Mouse (Mus musculus) kidney, postnatal 0 days (tissue): ENCODE measurements around the gene Pdzrn3. TPM values are rescaled to one million over a fixed set of nuclear protein-coding genes. Genes with fewer than 3 reads are reported as not detected.

Experiments
- ATAC-seq: fragments of 200-750 bp; cut with Nextera tagmentation; replicated peaks from 2 replicates; pipeline ENCODE4 v1.8.0; 2017; ENCODE audit warnings: low read depth, moderate number of reproducible peaks, moderate TSS enrichment, moderate library complexity; ENCODE audit not compliant: low FRiP score
- DNase-seq: peaks from one replicate; pipeline ENCODE4 v3.0.0-alpha.2; 2016; ENCODE audit warnings: low spot score
- H3K27ac ChIP-seq: fragments of 300-500 bp; sonication (generic); 2 replicates; pipeline ENCODE4 v1.5.1; 2014; ENCODE audit warnings: mild to moderate bottlenecking
- H3K27me3 ChIP-seq: fragments of 300-500 bp; sonication (generic); 2 replicates; pipeline ENCODE4 v1.6.1; 2014; ENCODE audit warnings: low read length, mixed read lengths; ENCODE audit not compliant: insufficient read depth
- H3K36me3 ChIP-seq: fragments of 300-500 bp; sonication (generic); 2 replicates; pipeline ENCODE4 v1.6.1; 2014; ENCODE audit warnings: low read length, mixed read lengths; ENCODE audit not compliant: insufficient read depth
- H3K4me1 ChIP-seq: fragments of 300-500 bp; sonication (generic); replicated peaks from 2 replicates; pipeline ENCODE4 v1.6.1; 2014; ENCODE audit warnings: antibody characterized with exemption, low read length, mixed read lengths; ENCODE audit not compliant: insufficient read depth
- H3K4me2 ChIP-seq: fragments of 300-500 bp; sonication (generic); 2 replicates; pipeline ENCODE4 v1.6.1; 2014; ENCODE audit warnings: mild to moderate bottlenecking, low read length, moderate library complexity, mixed read lengths
- H3K4me3 ChIP-seq: fragments of 300-500 bp; sonication (generic); replicated peaks from 2 replicates; pipeline ENCODE4 v1.5.1; 2014; ENCODE audit warnings: low read depth, low read length
- H3K9ac ChIP-seq: fragments of 300-500 bp; sonication (generic); 2 replicates; pipeline ENCODE4 v1.6.1; 2014; ENCODE audit warnings: low read depth, low read length
- H3K9me3 ChIP-seq: fragments of 300-500 bp; sonication (generic); replicated peaks from 2 replicates; pipeline ENCODE4 v1.6.1; 2016; ENCODE audit warnings: low read length, inconsistent platforms, mixed read lengths
- CTCF ChIP-seq: IDR thresholded peaks from 2 replicates; pipeline ENCODE4 v1.5.1; 2016; ENCODE audit warnings: antibody characterized with exemption, low read depth, mild to moderate bottlenecking, moderate library complexity
- WGBS: fragments of 180-500 bp; shearing (Covaris S2); extraction: QIAGEN DNeasy Blood & Tissue Kit; methylation state at CpG from one replicate; pipeline ENCODE4 v1.1.7; 2014; 5-methylcytosine and 5-hydroxymethylcytosine counted together
- polyA plus RNA-seq: library from polyadenylated mRNA; unstranded; fragments of >200 nt; fragmentation: Nextera tagmentation; extraction: Ambion mirVana; gene quantifications from 2 replicates; pipeline ENCODE4 v1.2.1, GENCODE M21; 2015

Pdzrn3 gene
- polyA plus RNA-seq, 1 experiment from 2014 or later: 7.0 TPM

GRCm38 (mm10) chr6:101275806-101276205 lies 101.9 kb downstream of the Pdzrn3 start:
- H3K27ac ChIP-seq: no peak overlapping the region
- no peak for DNase-seq
- H3K4me1 ChIP-seq: 0 out of 2 replicates have a peak, but pooled peaks cover 5% of the 10 kb centered on the region

DNA sequence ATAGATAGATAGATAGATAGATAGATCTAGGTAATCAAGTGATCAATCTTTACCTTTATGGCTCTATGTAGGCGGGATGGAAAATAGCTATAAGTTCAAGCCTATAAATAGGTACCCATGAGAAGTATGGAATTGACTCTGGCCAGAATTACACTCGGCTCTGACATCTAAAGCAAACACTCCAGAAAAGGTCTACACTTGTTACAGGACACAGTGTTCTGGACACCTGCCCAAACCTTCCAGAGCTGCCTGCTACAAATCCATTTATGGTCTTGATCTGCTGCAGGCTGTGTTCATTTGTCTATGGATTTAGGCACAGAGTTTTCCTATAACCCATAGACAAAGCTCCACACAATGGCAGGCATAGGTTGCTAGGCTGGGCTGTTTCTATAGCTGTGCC lies 102.9 kb downstream of the Pdzrn3 start:
- TF ChIP-seq CTCF: no peak
- Histone ChIP-seq H3K9ac (no peak overlapping the region), H3K4me3 (no peak overlapping the region), H3K4me2 (no peak overlapping the region), H3K36me3 (no peaks in the 10 kb centered on the region), H3K27ac (no peak overlapping the region), H3K4me1 (peaks cover 11% of the 10 kb centered on the region), H3K9me3 (no peaks in the 10 kb centered on the region), H3K27me3 (no peaks in the 10 kb centered on the region)
- ATAC-seq: no peak
- 74% methylated on average over 2 of the region's 2 CpGs for WGBS
- DNase-seq: no peak

More at GRCm38 (mm10) chr6:101275806-101276205, 101.9 kb downstream of the Pdzrn3 start:
- ATAC-seq: no peak
- Histone ChIP-seq H3K4me2 (no peak overlapping the region), H3K27me3 (no peaks in the 10 kb centered on the region), H3K9me3 (no peaks in the 10 kb centered on the region), H3K9ac (no peak overlapping the region), H3K36me3 (no peaks in the 10 kb centered on the region), H3K4me3 (no peak overlapping the region)
- WGBS: 77% methylated on average over 3 of the region's 3 CpGs
- no peak for TF ChIP-seq CTCF

DNA sequence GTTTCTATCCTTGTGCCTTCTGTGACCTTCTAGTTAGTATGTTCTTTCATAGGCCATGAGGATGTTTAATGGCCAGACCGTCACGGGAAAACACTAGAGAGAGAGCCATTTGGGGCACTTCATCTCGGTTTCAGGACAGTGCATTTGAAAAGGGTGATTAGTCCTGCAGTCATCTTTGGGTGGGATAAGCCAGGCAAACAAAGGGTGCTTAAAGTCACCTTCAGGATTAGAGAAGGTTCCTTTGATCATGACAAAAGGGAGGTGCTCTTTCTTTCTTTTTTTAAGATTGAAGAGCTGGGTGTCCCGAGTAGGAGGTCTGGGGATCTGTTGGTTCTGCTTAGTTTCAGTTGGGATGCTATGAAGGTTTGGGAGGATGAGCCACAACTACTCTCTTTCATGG lies 105.4 kb downstream of the Pdzrn3 start:
- ATAC-seq: no peak

GRCm38 (mm10) chr6:101271378-101272135 lies 106.1 kb downstream of the Pdzrn3 start:
- ATAC-seq (peak; percentile 84), DNase-seq (no peak)
- H3K27ac ChIP-seq: peak overlapping the region; percentile 57
- 32% methylated on average over 15 of the region's 15 CpGs for WGBS
- H3K9me3 ChIP-seq: no peaks in the 10 kb centered on the region
- no peaks in the 10 kb centered on the region for H3K36me3 ChIP-seq
- H3K9ac ChIP-seq: no peak overlapping the region
- H3K27me3 ChIP-seq: no peaks in the 10 kb centered on the region
- peaks cover 20% of the 10 kb centered on the region for H3K4me1 ChIP-seq
- peak overlapping the region; percentile 42 for H3K4me2 ChIP-seq
- TF ChIP-seq CTCF: no peak
- H3K4me3 ChIP-seq: no peak overlapping the region; the same call in 1 of the 2 replicates

More for the DNA sequence above, 105.4 kb downstream of the Pdzrn3 start:
- no peak for TF ChIP-seq CTCF
- Histone ChIP-seq H3K27ac (peak overlapping the region; percentile 57), H3K4me1 (peaks cover 20% of the 10 kb centered on the region), H3K36me3 (no peaks in the 10 kb centered on the region), H3K27me3 (no peaks in the 10 kb centered on the region), H3K4me2 (peak overlapping the region; percentile 42), H3K9ac (no peak overlapping the region), H3K9me3 (no peaks in the 10 kb centered on the region), H3K4me3 (no peak overlapping the region)
- WGBS: 32% methylated on average over 4 of the region's 4 CpGs
- no peak for DNase-seq

- no peak overlapping the region for H3K27ac ChIP-seq
- no peak overlapping the region for H3K9ac ChIP-seq
- DNase-seq (no peak), ATAC-seq (no peak)
- TF ChIP-seq CTCF: no peak
- H3K4me3 ChIP-seq: no peak overlapping the region
- H3K4me1 ChIP-seq: peaks cover 20% of the 10 kb centered on the region
- no peak overlapping the region for H3K4me2 ChIP-seq
- WGBS: 43% methylated on average over 7 of the region's 7 CpGs
- no peaks in the 10 kb centered on the region for H3K9me3 ChIP-seq
- H3K27me3 ChIP-seq: no peaks in the 10 kb centered on the region
- H3K36me3 ChIP-seq: no peaks in the 10 kb centered on the region
These were observed 107.4 kb downstream of the Pdzrn3 start for GRCm38 (mm10) chr6:101270095-101270826.

DNA sequence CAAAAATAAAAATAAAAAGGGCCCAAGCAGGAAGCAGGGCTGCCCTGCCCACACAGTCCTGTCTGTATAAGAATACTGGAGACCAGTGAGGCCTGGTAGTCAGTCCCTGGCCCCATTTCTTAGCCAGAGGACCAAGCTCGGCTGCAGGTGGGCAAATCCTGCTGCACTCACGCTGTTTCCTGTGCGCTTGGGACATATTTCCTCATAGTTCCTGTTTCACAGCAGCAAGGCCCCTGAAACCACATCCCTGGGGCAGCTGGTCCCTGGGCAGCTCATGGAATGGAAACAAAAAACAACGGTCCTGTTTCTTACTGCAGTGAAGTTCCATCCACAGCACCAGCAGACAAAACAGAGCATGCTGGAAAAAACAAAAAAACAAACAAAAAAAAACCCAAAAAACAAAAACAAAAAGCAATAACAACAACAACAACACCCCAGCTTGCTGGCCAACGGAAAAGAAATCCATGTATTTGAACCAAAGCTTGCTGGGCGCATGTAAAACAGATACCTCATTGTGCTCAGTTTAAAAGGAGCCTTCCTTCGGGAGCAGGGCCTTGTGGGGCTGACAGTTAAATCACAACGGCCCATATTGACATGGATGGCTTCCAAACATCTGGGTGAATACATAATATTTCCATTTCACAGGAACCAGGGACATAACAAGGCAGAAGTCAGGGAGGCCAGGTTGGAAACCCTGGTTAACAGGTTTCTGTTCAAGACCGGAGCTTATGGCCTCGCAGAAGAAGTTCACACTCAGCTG lies 108.2 kb downstream of the Pdzrn3 start:
- Histone ChIP-seq H3K27ac (no peak overlapping the region), H3K36me3 (no peaks in the 10 kb centered on the region), H3K9me3 (no peaks in the 10 kb centered on the region), H3K4me1 (peaks cover 20% of the 10 kb centered on the region), H3K4me2 (no peak overlapping the region), H3K9ac (no peak overlapping the region), H3K4me3 (no peak overlapping the region), H3K27me3 (no peaks in the 10 kb centered on the region)
- DNase-seq: no peak
- 68% methylated on average over 10 of the region's 10 CpGs for WGBS
- ATAC-seq: no peak
- TF ChIP-seq CTCF: no peak
